Mouse (Mus musculus): ENCODE data around the gene Lyve1.

DNA sequence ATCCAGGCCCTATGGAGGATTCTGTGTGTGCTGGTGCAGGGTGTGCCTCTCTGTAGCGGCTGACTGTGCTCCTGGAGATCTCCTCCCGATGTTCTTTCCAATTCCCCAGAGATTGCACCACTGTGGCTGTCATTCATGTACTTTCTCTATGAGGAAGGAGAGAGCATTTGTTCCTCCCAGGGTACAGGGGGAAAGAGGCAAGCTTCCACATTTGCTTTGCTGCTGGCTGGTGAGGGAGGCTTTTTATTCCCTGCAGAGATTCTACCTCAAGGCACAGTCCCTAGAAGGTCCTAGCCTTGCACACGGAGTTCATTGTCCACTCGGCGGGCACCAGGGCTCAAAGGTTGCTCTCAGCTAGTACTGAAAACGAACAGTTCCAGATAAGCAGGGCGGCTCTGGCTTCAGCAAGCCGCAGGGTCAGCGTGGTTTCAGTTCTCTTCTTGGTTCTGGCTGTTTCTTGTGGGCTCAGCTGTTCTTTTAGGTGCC is 28.5 kb upstream of the Lyve1 start:
- TF ChIP-seq POLR2AphosphoS2 (IDR thresholded peaks at IDR 0.05; ENCODE audit: low read length) (no peak), EP300 (IDR thresholded peaks at IDR 0.05; ENCODE audit: low read depth in 1 of 2, low read length in 2 of 2) (no peak), MAX (IDR thresholded peaks at IDR 0.05; ENCODE audit: low read length) (no peak), GATA1 (IDR thresholded peaks at IDR 0.05; ENCODE audit: low read depth, low read length) (no peak), HCFC1 (IDR thresholded peaks at IDR 0.05; ENCODE audit: low read depth, low read length) (no peak), MYB (IDR thresholded peaks at IDR 0.05; ENCODE audit: low read depth, low read length) (no peak)

Measured in MEL (cell line).